Mouse (Mus musculus) adrenal gland, postnatal 36 days (tissue): ENCODE results near the gene Sp6. TPM values are rescaled to one million over a fixed set of nuclear protein-coding genes. Genes with fewer than 3 reads are reported as not detected.

Source experiments
- DNase-seq, 2 experiments: peaks; one replicate each; pipeline ENCODE4 v3.0.0; 2021; ENCODE audit warnings: mixed read lengths in 1 of 2
- total RNA-seq, 2 experiments: library from RNA; stranded (reverse); gene quantifications; 2 replicates each; pipeline ENCODE4 v1.2.3; 2021

Gene Sp6
- total RNA-seq, 2 experiments from 2014 or later: 0.16 to 0.23 TPM

DNA sequence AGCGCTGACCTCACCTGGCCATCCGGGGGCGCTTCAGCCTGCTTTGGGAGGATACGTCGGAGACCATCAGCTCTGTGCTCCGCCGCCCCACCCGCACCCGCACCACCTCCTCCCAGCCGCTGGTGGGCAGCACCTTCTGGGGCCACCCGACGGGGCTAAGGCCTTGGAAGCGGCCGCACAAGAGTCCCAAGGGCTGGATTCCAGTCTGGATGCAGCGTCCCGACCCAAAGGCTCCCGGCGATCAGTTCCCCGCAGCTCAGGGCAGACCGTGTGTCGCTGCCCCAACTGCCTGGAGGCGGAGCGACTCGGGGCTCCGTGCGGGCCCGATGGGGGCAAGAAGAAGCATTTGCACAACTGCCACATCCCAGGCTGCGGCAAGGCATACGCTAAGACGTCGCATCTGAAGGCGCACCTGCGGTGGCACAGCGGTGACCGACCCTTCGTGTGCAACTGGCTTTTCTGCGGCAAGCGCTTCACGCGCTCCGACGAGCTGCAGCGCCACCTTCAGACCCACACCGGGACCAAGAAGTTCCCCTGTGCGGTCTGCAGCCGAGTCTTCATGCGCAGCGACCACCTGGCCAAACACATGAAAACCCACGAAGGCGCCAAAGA lies 8.8 kb downstream of the Sp6 start:
- DNase-seq: peak; percentile 73 to 84

DNA sequence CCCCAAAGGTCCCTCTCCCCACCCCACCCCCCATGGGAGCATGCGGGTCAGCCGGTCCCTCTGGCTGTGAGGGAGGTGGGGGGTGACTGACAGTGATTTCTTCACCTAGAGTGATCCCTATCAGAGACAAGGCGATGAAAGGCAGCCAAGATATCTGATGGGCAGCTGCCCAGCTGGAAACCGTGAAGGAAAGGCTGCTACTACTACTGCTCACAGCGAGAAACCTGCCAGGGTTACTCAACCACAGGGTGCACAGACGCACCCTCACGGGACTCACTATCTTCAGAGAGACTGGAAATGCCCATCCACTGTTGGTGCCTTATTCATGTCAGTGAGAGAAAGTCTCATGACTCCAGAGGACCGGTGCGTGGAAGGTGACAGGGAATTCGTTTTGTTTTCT lies 11.8 kb downstream of the Sp6 start:
- peak; percentile 27 to 38 for DNase-seq

GRCm38 (mm10) chr11:97025721-97026344 lies 12.6 kb downstream of the Sp6 start:
- peak; percentile 86 to 91 for DNase-seq

DNA sequence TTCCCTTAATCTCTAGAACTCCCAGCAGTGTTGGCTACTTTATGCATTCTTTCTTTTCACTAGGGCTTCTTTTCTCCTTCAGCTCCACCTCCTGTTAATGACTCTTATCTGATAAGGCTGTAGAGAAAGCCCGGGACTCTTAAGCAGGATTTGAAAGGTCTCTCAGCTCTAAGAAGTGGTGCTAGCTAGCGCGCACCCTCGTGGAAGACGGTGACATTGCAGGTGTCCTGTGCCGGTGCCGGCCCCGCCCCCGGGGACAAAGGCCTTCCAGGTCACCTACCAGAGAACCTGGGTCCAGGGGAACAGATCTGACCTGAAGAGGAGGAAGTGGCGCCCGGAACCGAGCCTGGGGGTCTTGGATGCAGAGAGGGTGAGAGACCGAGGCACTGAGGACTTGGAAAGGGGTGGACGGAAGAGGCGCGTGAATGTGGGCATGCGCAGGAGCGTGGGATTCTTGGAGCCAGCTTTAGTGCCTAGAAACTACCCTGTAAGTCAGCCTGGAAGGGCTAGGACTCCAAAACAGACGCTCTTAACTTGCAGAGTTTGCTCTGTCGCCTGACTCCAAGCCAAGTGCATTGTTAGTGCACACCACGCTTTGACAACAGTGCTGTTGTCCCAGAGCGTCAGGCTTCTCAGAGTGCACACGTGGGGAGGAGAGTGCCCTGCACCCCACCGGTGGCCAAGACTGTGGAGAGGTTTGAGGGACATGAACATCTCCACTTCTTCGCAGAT lies 16.7 kb downstream of the Sp6 start, which contains the start of gene Scrn2:
Gene Scrn2, plus strand, starts transcription at position 253 of the 732 bp plus-strand sequence.
- peak; percentile 86 to 88 for DNase-seq

DNA sequence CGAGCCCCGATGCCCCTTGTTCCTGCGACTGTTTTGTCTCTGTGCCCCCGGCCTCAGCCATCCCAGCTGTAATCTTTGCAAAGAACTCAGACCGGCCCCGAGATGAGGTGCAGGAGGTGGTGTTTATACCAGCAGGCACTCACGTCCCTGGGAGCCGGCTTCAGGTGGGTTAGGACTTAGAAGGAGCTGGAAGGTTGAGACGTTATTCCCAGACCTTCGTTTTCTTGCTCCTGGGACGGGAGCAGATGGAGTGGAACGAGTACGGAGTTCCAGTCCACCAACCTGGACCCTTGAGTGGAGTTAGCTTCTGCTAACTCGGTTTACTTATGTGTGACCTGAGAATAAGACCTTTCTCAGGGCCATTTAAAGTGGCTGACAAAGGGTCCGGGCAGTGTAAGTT lies 17.2 kb downstream of the Sp6 start:
- DNase-seq: no peak

GRCm38 (mm10) chr11:97031977-97032376 lies 18.8 kb downstream of the Sp6 start:
- no peak for DNase-seq

GRCm38 (mm10) chr11:97032499-97032898 lies 19.3 kb downstream of the Sp6 start:
- no peak for DNase-seq

DNA sequence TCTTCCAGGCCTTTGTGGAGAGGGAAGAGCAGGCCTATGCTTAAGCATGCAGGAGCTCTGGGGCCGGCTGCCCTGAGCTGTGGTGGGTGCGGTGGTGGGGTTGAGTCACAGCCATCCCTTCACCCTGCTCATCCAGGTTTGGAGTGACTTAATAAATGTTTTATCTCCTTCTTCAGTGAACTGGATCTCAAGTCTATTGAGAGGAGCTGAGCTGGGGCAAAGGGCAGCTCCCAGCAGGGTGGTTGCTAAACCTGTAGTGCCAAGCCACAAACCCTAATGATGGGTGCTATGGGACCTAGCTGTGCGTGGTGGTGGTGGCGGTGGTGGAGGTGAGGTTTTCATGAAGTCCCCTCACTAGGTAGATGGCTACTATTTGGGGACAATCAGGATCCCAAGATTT lies 20.6 kb downstream of the Sp6 start:
- no peak for DNase-seq

DNA sequence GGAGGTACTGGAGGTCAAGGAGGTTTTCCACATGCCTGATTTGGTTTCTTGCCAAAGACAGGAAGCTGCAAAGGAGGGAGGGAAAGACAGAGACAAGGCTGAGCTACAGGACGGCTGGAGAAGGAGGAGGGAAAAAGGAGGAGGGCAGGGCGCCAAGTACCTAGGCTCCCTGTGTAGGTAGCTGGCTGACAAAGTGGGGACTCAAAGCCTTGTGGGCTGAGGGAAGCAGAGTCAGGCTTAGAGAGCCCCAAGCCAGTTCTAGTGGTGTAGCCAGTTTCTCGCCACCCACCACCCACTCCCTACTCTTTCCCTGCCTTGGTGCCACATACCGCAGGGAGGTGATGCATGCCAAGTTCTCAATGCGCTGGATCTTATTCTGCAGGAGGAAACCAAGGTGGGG lies 22.9 kb downstream of the Sp6 start:
- DNase-seq: no peak

DNA sequence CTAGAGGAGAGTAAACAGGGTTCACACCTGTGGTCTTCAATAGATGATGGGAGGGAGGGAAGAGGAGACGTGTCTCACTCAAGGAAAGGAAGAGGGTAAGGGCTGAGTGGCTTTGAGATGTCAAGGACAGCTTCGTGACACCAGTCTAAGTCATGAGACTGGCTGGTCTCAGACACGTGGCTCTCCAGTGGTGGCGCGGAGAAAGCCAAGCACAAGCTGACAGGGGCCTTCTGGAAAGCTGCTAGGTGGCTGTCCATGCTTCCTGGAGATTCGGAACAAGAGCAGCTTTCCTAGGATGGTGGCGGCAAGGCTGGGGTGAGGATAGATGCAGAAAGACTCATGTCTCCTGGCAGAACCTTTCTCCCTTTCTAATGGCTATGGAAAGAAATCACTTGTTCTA lies 25.7 kb downstream of the Sp6 start:
- DNase-seq: peak; percentile 53 to 70

DNA sequence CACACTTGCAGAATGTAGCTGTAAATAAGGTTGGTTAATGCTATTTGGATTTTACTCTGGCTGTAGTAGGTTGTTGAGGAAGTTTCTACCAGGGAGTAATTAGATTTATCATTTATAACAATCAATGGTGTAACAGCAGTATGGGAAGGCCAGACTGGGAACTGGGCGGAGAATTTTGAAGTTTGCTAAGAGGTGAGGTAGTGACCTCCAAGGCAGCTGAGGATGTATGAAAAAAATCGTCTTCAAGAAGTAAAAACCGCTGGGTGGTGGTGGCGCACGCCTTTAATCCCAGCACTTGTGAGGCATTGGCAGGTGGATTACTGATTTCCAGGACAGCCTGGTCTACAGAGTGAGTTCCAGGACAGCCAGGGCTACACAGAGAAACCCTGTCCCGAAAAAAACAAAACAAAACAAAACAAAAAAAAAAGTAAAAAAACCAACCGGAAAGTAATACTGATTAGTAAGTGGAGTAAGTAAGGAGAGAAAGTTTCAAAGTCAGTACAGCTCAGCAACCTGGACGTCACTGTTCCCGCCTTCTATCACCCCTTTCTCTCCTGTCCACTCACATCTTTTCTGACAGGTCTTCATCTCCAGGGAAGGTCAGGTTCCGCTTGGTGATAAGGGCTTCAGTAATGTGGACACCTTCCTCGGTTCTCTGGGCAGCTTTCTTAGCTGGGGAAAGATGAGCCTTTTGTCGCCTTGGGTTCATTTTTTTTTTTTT lies 27.3 kb downstream of the Sp6 start:
- no peak for DNase-seq

- peak; percentile 91 to 93 for DNase-seq
These were observed 28.1 kb downstream of the Sp6 start, which contains the start of the genes Lrrc46 and Mrpl10 for GRCm38 (mm10) chr11:97041022-97041899. Lrrc46 (minus strand) TSS chr11:97041407. Mrpl10 (plus strand) TSS chr11:97041560.

GRCm38 (mm10) chr11:97044902-97045301 lies 31.7 kb downstream of the Sp6 start:
- DNase-seq: no peak

- DNase-seq: no peak
These were observed 32.7 kb downstream of the Sp6 start for GRCm38 (mm10) chr11:97045861-97046260.

DNA sequence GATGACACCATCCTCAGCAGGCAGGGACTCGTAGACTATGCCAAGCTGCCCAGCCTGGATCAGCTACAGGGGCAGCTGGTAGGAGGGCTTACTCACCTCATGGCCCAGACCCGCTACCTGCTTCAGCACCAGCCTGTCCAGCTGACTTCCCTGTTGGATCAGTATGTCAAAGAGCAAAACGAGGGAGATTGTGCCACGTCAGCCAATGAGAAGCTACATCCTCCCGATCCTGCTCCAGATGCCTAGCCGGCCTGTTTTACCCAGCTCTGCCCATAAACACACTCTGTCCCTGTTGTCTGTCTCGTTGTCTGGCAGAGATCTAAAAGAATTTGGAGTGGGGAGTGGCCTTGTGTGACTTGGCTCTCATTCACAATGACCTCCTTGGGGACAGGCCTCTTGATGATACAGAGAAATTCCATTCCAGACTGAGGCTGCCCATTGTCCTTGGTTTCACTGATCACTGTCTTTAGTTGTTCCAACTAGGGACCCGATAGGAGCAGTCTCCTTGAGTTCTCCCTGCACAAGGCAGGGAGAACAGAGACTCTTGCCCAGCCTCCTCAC lies 35.0 kb downstream of the Sp6 start:
- peak; percentile 71 to 72 for DNase-seq

- DNase-seq: no peak
These were observed 36.4 kb downstream of the Sp6 start for GRCm38 (mm10) chr11:97049492-97050085.

DNA sequence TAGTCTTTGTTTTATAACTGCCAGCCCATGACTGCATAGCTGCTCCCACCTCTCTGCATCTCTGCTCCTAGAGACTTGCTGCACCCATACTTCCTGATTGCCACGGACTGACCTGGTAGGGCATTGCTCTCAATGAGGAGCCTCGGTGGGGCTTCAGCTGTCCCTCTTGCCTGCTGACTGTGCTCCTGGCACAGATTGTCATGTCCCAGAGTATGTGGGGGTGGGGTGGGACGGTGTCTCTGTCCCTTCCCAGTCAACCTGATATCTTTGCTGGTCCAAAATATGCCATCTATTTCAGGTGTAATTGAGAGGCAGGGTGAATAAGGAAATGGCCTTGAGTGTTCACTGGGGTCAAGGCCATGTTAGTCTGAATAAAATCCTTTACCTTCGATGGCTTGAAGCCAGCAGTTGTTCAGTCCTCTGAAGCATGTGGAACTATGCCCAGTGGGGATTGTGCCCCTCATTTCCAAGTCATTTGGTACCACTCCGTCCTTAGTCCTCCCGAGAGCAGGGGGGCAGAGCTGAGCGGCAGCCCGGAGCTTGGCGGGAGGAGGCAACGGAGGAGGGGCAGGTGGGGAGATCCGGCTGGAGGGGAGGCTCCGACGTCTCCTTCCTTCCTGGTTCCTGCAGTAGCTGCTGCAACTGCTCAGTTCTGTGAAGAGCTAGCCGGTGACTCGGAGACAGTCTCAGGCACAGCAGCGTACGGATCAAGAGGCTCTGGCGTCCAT lies 37.2 kb downstream of the Sp6 start, which contains the start of gene Osbpl7:
Gene Osbpl7, plus strand, starts transcription at position 413 of the 728 bp plus-strand sequence.
- DNase-seq: peak; percentile 85 to 89

- peak in 1 of 2 experiments; percentile 38 for DNase-seq
These were observed 37.9 kb downstream of the Sp6 start for GRCm38 (mm10) chr11:97050944-97051586.

- DNase-seq: peak; percentile 58 to 73
These were observed 39.0 kb downstream of the Sp6 start for GRCm38 (mm10) chr11:97052219-97052646.
